Mouse (Mus musculus) liver, embryonic 12.5 days (tissue): ENCODE results near the gene Gm42420. TPM values are rescaled to one million over a fixed set of nuclear protein-coding genes. Genes with fewer than 3 reads are reported as not detected.

Experiments used
- ATAC-seq: fragments of 200-750 bp; cut with Nextera tagmentation; 2 replicates; pipeline ENCODE4 v1.8.0; 2017; ENCODE audit warnings: moderate number of reproducible peaks, mild to moderate bottlenecking, moderate library complexity
- H3K27ac ChIP-seq: fragments of 300-500 bp; sonication (generic); 2 replicates; pipeline ENCODE4 v1.5.1; 2016; ENCODE audit warnings: mild to moderate bottlenecking
- H3K27me3 ChIP-seq: fragments of 300-500 bp; sonication (generic); replicated peaks from 2 replicates; pipeline ENCODE4 v1.6.1; 2016; ENCODE audit warnings: mild to moderate bottlenecking, moderate library complexity
- H3K36me3 ChIP-seq: fragments of 300-500 bp; sonication (generic); 2 replicates; pipeline ENCODE4 v1.6.1; 2016; ENCODE audit warnings: mild to moderate bottlenecking, moderate library complexity
- H3K4me1 ChIP-seq: fragments of 300-500 bp; sonication (generic); 2 replicates; pipeline ENCODE4 v1.6.1; 2016
- H3K4me2 ChIP-seq: fragments of 300-500 bp; sonication (generic); 2 replicates; pipeline ENCODE4 v1.6.1; 2016; ENCODE audit warnings: mild to moderate bottlenecking, moderate library complexity
- H3K4me3 ChIP-seq: fragments of 300-500 bp; sonication (generic); 2 replicates; pipeline ENCODE4 v1.5.1; 2016; ENCODE audit warnings: mild to moderate bottlenecking, moderate library complexity
- H3K9ac ChIP-seq: fragments of 300-500 bp; sonication (generic); 2 replicates; pipeline ENCODE4 v1.6.1; 2016; ENCODE audit warnings: mild to moderate bottlenecking, moderate library complexity
- H3K9me3 ChIP-seq: fragments of 300-500 bp; sonication (generic); replicated peaks from 2 replicates; pipeline ENCODE4 v1.6.1; 2016; ENCODE audit warnings: mild to moderate bottlenecking, moderate library complexity
- WGBS: fragments of 180-500 bp; shearing (Covaris S2); methylation state at CpG from one replicate; pipeline ENCODE4 v1.1.7; 2016; ENCODE audit not compliant: insufficient replicate concordance; 5-methylcytosine and 5-hydroxymethylcytosine counted together
- polyA plus RNA-seq: library from polyadenylated mRNA; unstranded; fragments of >200 nt; fragmentation: Nextera tagmentation; extraction: Ambion mirVana; gene quantifications from 2 replicates; pipeline ENCODE4 v1.2.1, GENCODE M21; 2016

Gm42420 gene
- polyA plus RNA-seq, 1 experiment from 2014 or later, result 0.89 TPM

GRCm38 (mm10) chr6:39554888-39555647 is 30.5 kb upstream of the Gm42420 start:
- no peak overlapping the region for H3K4me2 ChIP-seq
- H3K9ac ChIP-seq, result no peak overlapping the region
- no peaks in the 10 kb centered on the region for H3K36me3 ChIP-seq
- H3K4me1 ChIP-seq, result peaks cover 19% of the 10 kb centered on the region; the same call in 1 of the 2 replicates
- H3K27me3 ChIP-seq, result peaks cover 58% of the 10 kb centered on the region
- no peak overlapping the region for H3K27ac ChIP-seq
- H3K9me3 ChIP-seq, result no peaks in the 10 kb centered on the region
- ATAC-seq, result no peak
- H3K4me3 ChIP-seq, result no peak overlapping the region
- WGBS, result 58% methylated on average over 12 of the region's 12 CpGs

DNA sequence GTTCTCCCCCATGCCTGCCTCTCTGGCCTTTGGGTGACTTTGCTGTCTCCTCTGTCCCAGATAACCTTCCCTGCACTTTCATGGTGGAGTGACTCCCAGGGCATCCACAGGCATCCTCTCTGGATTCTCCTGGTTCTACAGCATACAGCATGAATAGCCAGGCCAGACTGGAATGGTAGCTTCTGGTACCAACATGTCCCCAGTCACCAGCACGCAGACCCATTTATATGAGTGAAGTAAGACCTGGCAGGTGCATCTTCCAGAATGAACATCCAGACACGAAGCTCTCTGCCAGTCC is 30.0 kb upstream of the Gm42420 start:
- Histone ChIP-seq H3K9me3 (no peaks in the 10 kb centered on the region), H3K4me2 (no peak overlapping the region), H3K36me3 (no peaks in the 10 kb centered on the region), H3K4me3 (no peak overlapping the region), H3K27me3 (peaks cover 58% of the 10 kb centered on the region), H3K4me1 (peaks cover 19% of the 10 kb centered on the region; the same call in 1 of the 2 replicates), H3K9ac (no peak overlapping the region), H3K27ac (no peak overlapping the region)
- no peak for ATAC-seq
- 65% methylated on average over 2 of the region's 2 CpGs for WGBS

GRCm38 (mm10) chr6:39556900-39557659 is 28.5 kb upstream of the Gm42420 start:
- H3K9ac ChIP-seq, result peak overlapping the region; percentile 59
- peak overlapping the region; percentile 38; the same call in 1 of the 2 replicates for H3K27ac ChIP-seq
- H3K27me3 ChIP-seq, result peaks cover 58% of the 10 kb centered on the region
- peak overlapping the region; percentile 61 for H3K4me3 ChIP-seq
- 2% methylated on average over 48 of the region's 54 CpGs for WGBS
- H3K4me2 ChIP-seq, result peak overlapping the region; percentile 64
- no peaks in the 10 kb centered on the region for H3K36me3 ChIP-seq
- 0 out of 2 replicates have a peak, but pooled peaks have one; percentile 27 for ATAC-seq
- H3K9me3 ChIP-seq, result no peaks in the 10 kb centered on the region
- H3K4me1 ChIP-seq, result peaks cover 20% of the 10 kb centered on the region

GRCm38 (mm10) chr6:39557723-39558261 is 27.8 kb upstream of the Gm42420 start, which contains the start of gene Dennd2a:
Gene Dennd2a, minus strand, starts transcription at chr6:39557867.
- peak; percentile 53 for ATAC-seq
- Histone ChIP-seq H3K9me3 (no peaks in the 10 kb centered on the region), H3K36me3 (no peaks in the 10 kb centered on the region), H3K9ac (peak within 1 kb of the TSS; percentile 59), H3K4me2 (peak within 1 kb of the TSS; percentile 64), H3K27ac (peak within 1 kb of the TSS; percentile 38; the same call in 1 of the 2 replicates), H3K4me3 (peak within 1 kb of the TSS; percentile 61), H3K4me1 (peaks cover 26% of the 10 kb centered on the region), H3K27me3 (peaks cover 58% of the 10 kb centered on the region)
- WGBS, result 5% methylated on average over 49 of the region's 50 CpGs

DNA sequence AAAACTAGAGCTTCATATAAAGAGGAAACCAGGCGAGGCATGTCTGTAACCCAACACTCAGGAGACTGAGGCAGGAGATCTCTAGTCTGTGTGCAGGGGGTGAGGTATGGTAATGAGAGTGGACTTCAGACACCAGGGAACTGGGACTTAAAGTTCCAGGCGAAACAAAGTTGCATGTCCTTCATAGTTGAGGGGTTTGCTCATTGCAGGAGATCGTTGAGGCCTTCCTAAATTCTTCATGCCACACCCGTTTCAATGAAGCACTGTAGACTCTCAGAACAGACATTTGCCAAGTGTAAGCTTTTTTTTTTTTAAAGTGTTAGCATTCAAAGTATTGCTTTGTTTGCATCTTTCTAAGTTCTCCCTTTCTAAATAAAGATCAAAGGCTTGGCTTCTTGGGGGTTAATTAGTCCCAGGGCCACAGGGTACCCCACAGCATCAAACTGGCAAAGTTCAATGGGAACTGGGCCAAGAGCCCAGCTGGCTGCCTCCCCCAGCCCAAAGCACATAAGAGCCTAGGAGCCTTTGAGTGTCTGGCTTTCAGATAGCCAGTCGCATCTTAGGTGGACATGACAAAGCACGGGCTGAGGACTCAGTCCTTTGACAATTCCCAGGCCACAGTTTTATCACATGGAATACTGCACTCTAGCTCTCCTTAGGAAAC is 26.1 kb upstream of the Gm42420 start:
- Histone ChIP-seq H3K9ac (no peak overlapping the region), H3K27me3 (peaks cover 49% of the 10 kb centered on the region), H3K36me3 (no peaks in the 10 kb centered on the region), H3K4me2 (no peak overlapping the region), H3K4me3 (no peak overlapping the region), H3K27ac (no peak overlapping the region), H3K9me3 (no peaks in the 10 kb centered on the region), H3K4me1 (peaks cover 29% of the 10 kb centered on the region)
- no peak for ATAC-seq
- 58% methylated on average over 6 of the region's 6 CpGs for WGBS

DNA sequence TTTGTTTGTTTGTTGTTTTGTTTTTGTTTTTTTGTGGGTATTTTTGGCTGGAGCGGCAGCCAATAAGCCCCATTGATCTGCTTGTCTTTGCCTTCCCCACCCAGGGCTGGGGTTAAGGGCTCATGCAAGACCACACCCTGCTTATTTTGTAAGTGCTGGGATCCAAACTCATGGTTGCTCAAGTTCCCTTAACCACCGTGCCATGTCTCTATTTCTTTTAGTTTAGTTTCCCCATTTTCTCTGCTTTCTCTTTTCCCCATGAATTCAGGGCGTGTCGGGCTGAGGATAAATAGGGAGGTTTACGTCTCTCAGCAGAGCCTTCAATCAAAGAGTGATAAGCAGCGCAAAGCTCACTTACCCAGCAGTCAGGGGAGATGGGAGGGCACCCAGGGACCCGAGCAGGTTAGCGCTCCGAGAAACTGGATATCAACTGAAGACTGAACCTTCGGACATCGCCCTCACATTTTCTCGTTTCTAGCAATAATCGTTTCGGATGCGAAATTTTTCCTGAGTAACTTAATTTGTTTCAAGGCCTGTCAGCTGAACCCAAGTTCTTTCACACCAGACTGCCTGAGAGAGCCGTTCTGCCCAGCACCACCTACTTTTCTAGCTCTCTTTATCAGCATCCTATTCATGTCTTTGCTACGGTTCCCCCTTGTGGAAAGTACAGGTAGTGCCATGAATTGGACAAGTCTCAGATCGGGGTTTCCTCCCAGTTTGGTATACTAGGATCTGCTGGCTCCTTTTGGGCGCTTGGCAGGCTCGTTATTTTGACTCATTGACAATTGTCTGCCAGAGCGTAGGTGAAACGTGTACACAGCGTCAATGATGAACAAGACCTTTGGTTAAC is 23.2 kb upstream of the Gm42420 start:
- Histone ChIP-seq H3K9me3 (no peaks in the 10 kb centered on the region), H3K27me3 (peaks cover 20% of the 10 kb centered on the region), H3K9ac (no peak overlapping the region), H3K4me2 (peak overlapping the region; percentile 63), H3K36me3 (no peaks in the 10 kb centered on the region), H3K4me1 (peaks cover 19% of the 10 kb centered on the region), H3K4me3 (peak overlapping the region; percentile 30), H3K27ac (no peak overlapping the region)
- WGBS, result 11% methylated on average over 23 of the region's 23 CpGs
- peak; percentile 77 for ATAC-seq

GRCm38 (mm10) chr6:39567528-39567927 is 18.0 kb upstream of the Gm42420 start:
- Histone ChIP-seq H3K27me3 (0 out of 2 replicates have a peak, but pooled peaks cover 12% of the 10 kb centered on the region), H3K27ac (no peak overlapping the region), H3K9ac (no peak overlapping the region), H3K4me1 (peaks cover 7% of the 10 kb centered on the region; the same call in 1 of the 2 replicates), H3K36me3 (no peaks in the 10 kb centered on the region), H3K9me3 (no peaks in the 10 kb centered on the region), H3K4me3 (no peak overlapping the region), H3K4me2 (no peak overlapping the region)
- 13% methylated on average over 5 of the region's 5 CpGs for WGBS
- no peak for ATAC-seq

- peaks cover 22% of the 10 kb centered on the region for H3K4me1 ChIP-seq
- no peaks in the 10 kb centered on the region for H3K9me3 ChIP-seq
- ATAC-seq, result no peak
- no peaks in the 10 kb centered on the region for H3K36me3 ChIP-seq
- H3K27ac ChIP-seq, result no peak overlapping the region
- 0 out of 2 replicates have a peak, but pooled peaks cover 12% of the 10 kb centered on the region for H3K27me3 ChIP-seq
- H3K9ac ChIP-seq, result no peak overlapping the region
- WGBS, result 59% methylated on average over 3 of the region's 3 CpGs
- no peak overlapping the region for H3K4me2 ChIP-seq
- H3K4me3 ChIP-seq, result no peak overlapping the region
These were observed 15.1 kb upstream of the Gm42420 start for GRCm38 (mm10) chr6:39570426-39570825.

DNA sequence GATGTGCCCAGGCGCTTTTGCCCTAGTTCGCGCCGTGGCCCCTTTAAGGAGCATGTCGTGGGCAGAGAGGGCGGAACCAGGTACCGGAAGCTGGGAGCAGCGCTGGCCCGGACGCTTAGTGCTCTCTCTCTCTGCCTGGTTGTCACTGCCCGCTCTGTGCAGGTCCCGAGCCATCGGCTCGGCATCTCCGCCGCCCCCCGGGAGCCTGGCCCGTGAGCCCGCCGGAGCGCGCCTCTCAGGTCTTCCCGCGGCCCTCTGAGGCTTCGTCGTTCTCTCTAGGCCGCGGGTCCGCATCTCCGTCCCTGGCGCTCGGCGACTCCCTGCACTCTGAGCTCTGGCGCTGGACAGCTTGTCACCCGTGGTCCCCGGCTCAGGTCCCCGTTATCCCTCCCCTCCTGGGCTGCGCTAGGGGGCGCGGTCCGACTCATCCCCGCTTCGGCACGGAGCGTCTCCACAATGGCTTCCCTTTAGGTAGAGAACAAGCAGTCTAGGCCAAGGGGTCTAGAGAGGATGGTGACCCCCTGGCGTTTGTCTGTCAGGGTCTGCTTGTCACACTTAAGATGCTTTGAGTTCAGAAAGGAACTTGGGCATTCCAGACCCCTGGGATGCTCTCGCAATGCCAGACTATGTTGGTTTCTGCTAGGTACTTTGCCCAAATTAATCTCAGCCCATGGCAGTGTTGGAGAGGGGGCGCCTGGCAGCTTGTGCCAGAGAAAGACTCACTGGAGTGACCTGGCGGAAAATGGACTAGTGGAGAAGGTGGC is 11.6 kb upstream of the Gm42420 start, which contains the start of gene Adck2:
Adck2 (plus strand) TSS at position 83 of the 764 bp plus-strand sequence.
- H3K36me3 ChIP-seq, result peaks cover 13% of the 10 kb centered on the region
- 2% methylated on average over 49 of the region's 49 CpGs for WGBS
- H3K27me3 ChIP-seq, result 0 out of 2 replicates have a peak, but pooled peaks cover 4% of the 10 kb centered on the region
- H3K4me3 ChIP-seq, result peak within 1 kb of the TSS; percentile 82
- H3K9ac ChIP-seq, result peak within 1 kb of the TSS; percentile 79
- H3K4me1 ChIP-seq, result peaks cover 22% of the 10 kb centered on the region
- H3K4me2 ChIP-seq, result peak within 1 kb of the TSS; percentile 93
- H3K9me3 ChIP-seq, result no peaks in the 10 kb centered on the region
- H3K27ac ChIP-seq, result peak within 1 kb of the TSS; percentile 93
- peak; percentile 96 for ATAC-seq

GRCm38 (mm10) chr6:39574555-39574869 is 11.0 kb upstream of the Gm42420 start:
- no peak; the same call in 1 of the 2 replicates for ATAC-seq
- WGBS, result 37% methylated on average over 10 of the region's 10 CpGs
- Histone ChIP-seq H3K36me3 (peaks cover 18% of the 10 kb centered on the region), H3K4me1 (peaks cover 22% of the 10 kb centered on the region), H3K4me2 (peak overlapping the region; percentile 93), H3K27me3 (0 out of 2 replicates have a peak, but pooled peaks cover 4% of the 10 kb centered on the region), H3K9ac (peak overlapping the region; percentile 79), H3K9me3 (no peaks in the 10 kb centered on the region), H3K4me3 (peak overlapping the region; percentile 82), H3K27ac (peak overlapping the region; percentile 93)
